ENCODE assay signal across 21 mouse cellular contexts in genomic region chr9:27310005-27310404, GRCm38 (mm10). TPM values are rescaled to one million over a fixed set of nuclear protein-coding genes. Genes with fewer than 3 reads are reported as not detected.
DNase-seq lines count a peak whose midpoint lies in the region; ATAC-seq and TF ChIP-seq lines count a peak whose summit lies in the region.
"Had no signal": no experiment of that assay in that cellular context is flagged by ENCODE, and none has a peak within 500 bp of the region (broad histone marks: within the 10 kb centered on the region; RNA-seq: fewer than 3 reads in every experiment).

No protein-coding gene starts in this region.

- peak overlapping the region; percentile 84; the same call in 1 of the 2 replicates for H3K27ac ChIP-seq in CH12.LX (ENCODE audit: insufficient read depth, low read depth)
- H3K27ac ChIP-seq in gastrocnemius, adult 2 months: no peak overlapping the region
- H3K27ac ChIP-seq: embryonic facial prominence, embryonic 15.5 days; intestine, embryonic 15.5 days; kidney, postnatal 0 days had no signal

- peaks cover 20 to 43% of the 10 kb centered on the region in 2 experiments for H3K36me3 ChIP-seq in CH12.LX (replicated peaks in 1 of 2; ENCODE audit: control insufficient read depth in 1 of 2, insufficient read depth in 1 of 2, low read length in 1 of 2)
- H3K36me3 ChIP-seq: embryonic facial prominence, embryonic 15.5 days; heart, embryonic 12.5 days; intestine, embryonic 15.5 days had no signal

- peaks cover 21% of the 10 kb centered on the region for H3K79me2 ChIP-seq in CH12.LX (replicated peaks; ENCODE audit: control insufficient read depth, extremely low read depth, insufficient read depth, poor library complexity, severe bottlenecking)

- dilution Hi-C loops in CH12.LX (cut with MboI; ENCODE audit: extremely low pct_ligation_motif_present, extremely low pct_unique_long_range_greater_than_20kb, low sequenced_read_pairs): no loop called here

- no peak for TF ChIP-seq EP300 in CH12.LX (IDR thresholded peaks at IDR 0.05; ENCODE audit: low read length)

- no peak for TF ChIP-seq CTCF in CH12.LX (conservative IDR thresholded peaks at IDR 0.05 in 1 of 2, IDR thresholded peaks at IDR 0.05 in 1 of 2; ENCODE audit: low read depth in 2 of 2, low read length in 2 of 2)
- TF ChIP-seq CTCF in gastrocnemius, adult 2 months (IDR thresholded peaks at IDR 0.05): no peak

- ATAC-seq in cerebellum, adult (ENCODE audit: insufficient number of reproducible peaks, low FRiP score, low TSS enrichment): no peak
- ATAC-seq: CD4-positive, CD25-positive, alpha-beta regulatory T cell, adult 4 months; forebrain, postnatal 0 days; intestine, embryonic 15.5 days had no signal

- intact Hi-C loops in gastrocnemius, adult 2 months (cut with DNase I): no loop called here

- TF ChIP-seq RAD21 in CH12.LX (IDR thresholded peaks at IDR 0.05; ENCODE audit: low read depth, low read length): no peak

- in situ Hi-C loops in CH12.LX (cut with MboI; ENCODE audit: low pct_ligation_motif_present, low pct_unique_long_range_greater_than_20kb, low sequenced_read_pairs): no loop called here

- H3K27me3 ChIP-seq in CH12.LX (replicated peaks): no peaks in the 10 kb centered on the region
- H3K27me3 ChIP-seq: embryonic facial prominence, embryonic 15.5 days; intestine, embryonic 15.5 days had no signal

- peaks cover 49 to 92% of the 10 kb centered on the region in 2 experiments for H3K4me1 ChIP-seq in CH12.LX (ENCODE audit: control insufficient read depth in 1 of 2, insufficient read depth in 2 of 2)
- H3K4me1 ChIP-seq: embryonic facial prominence, embryonic 15.5 days; intestine, embryonic 15.5 days had no signal

- no peak for TF ChIP-seq POLR2A in CH12.LX (IDR thresholded peaks at IDR 0.05; ENCODE audit: low read depth, low read length)

- H3K4me2 ChIP-seq in CH12.LX (ENCODE audit: insufficient read depth, low read depth, poor library complexity, severe bottlenecking): peak overlapping the region; percentile 62; the same call in 1 of the 2 replicates
- H3K4me2 ChIP-seq: embryonic facial prominence, embryonic 15.5 days; heart, embryonic 12.5 days; intestine, embryonic 15.5 days had no signal

- DNase-seq in cerebellum, adult 11 months: peak; percentile 29
- peak; percentile 45 to 70 for DNase-seq in cerebellum, postnatal 25 days
- DNase-seq in cerebellum, postnatal 4 days (ENCODE audit: low spot score in 2 of 2): no peak
- no peak for DNase-seq in CH12.LX (ENCODE audit: extremely low read depth)
- peak; percentile 82 for DNase-seq in brain, adult 2 months (ENCODE audit: low read depth, low spot score)
- no peak for DNase-seq in gastrocnemius, adult 2 months
- DNase-seq in kidney, adult 18-20 months: no peak
- DNase-seq: adrenal gland, adult 8-10 months; B cell, adult 2 months; embryo, embryonic 11 days; forebrain, postnatal 0 days; gastrocnemius, postnatal 25 days; kidney, adult 9 months had no signal

- peak overlapping the region; percentile 2; the same call in 1 of the 2 replicates for H3K9ac ChIP-seq in CH12.LX (ENCODE audit: insufficient read depth, low read depth)
- H3K9ac ChIP-seq: embryonic facial prominence, embryonic 15.5 days; forebrain, postnatal 0 days; heart, embryonic 12.5 days; intestine, embryonic 15.5 days had no signal

- peak overlapping the region in 2 of 3 experiments; percentile 27 to 41 for H3K4me3 ChIP-seq in CH12.LX (replicated peaks in 1 of 3; ENCODE audit: low read depth in 2 of 3, low read length in 2 of 3, poor library complexity in 1 of 3)
- no peak overlapping the region for H3K4me3 ChIP-seq in gastrocnemius, adult 2 months
- H3K4me3 ChIP-seq: embryonic facial prominence, embryonic 15.5 days; erythroblast, embryonic 14.5 days; heart, embryonic 12.5 days; intestine, embryonic 15.5 days had no signal

- no peaks in the 10 kb centered on the region for H3K9me3 ChIP-seq in CH12.LX (replicated peaks; ENCODE audit: low read length)
- H3K9me3 ChIP-seq: embryonic facial prominence, embryonic 15.5 days; heart, embryonic 12.5 days; intestine, embryonic 15.5 days had no signal

TF ChIP-seq in CH12.LX, 34 proteins besides CTCF, POLR2A, EP300 and RAD21:
- TF ChIP-seq ELF1 (IDR thresholded peaks at IDR 0.05; ENCODE audit: low read depth, low read length) (no peak), USF2 (conservative IDR thresholded peaks at IDR 0.05; ENCODE audit: low read depth, low read length) (no peak), SMC3 (IDR thresholded peaks at IDR 0.05; ENCODE audit: low read depth, low read length) (no peak), JUND (conservative IDR thresholded peaks at IDR 0.05; ENCODE audit: low read depth, low read length) (no peak)

RNA-seq across cellular contexts. Expression of gene Igsf9b, which starts 11.0 kb away (rescaled TPM):
- total RNA-seq in CH12.LX (2012; rRNA removed) (7.4 and 12.4 TPM in 2 replicates), CH12.LX (2014; rRNA removed) (1.8 and 2.0 TPM in 2 replicates)
- polyA plus RNA-seq in CH12.LX (2012; ENCODE audit: insufficient read length, low read depth): 4.5 and 5.2 TPM in 2 replicates
- total RNA-seq in gastrocnemius, adult 2 months (2021): 1 to 10 TPM; 4.0 to 4.3 TPM
- total RNA-seq: MEL had no signal
- polyA plus RNA-seq: erythroblast, embryonic 14.5 days had no signal

Comparison
In these comparisons a context has a peak if more than half of its experiments do, and no peak if none do; other contexts are left out.
1. DNase-seq: peak in cerebellum, adult 11 months (single experiment), cerebellum, postnatal 25 days (2 of 2) and brain, adult 2 months (single experiment); none in cerebellum, postnatal 4 days (0 of 2), CH12.LX (single experiment), gastrocnemius, adult 2 months (single experiment) and kidney, adult 18-20 months (single experiment).